Mouse (Mus musculus) lung, adult 18-20 months (tissue): ENCODE data around the gene Tmem120b.

Experiments used
- DNase-seq, 2 experiments: peaks; one replicate each; pipeline ENCODE4 v3.0.0; 2022; ENCODE audit warnings: mixed read lengths in 2 of 2

Tmem120b gene

GRCm38 (mm10) chr5:123130030-123130813 lies 62.0 kb downstream of the Tmem120b start:
- DNase-seq, result no peak

GRCm38 (mm10) chr5:123130814-123131148 lies 62.6 kb downstream of the Tmem120b start:
- no peak for DNase-seq

GRCm38 (mm10) chr5:123132308-123133071 lies 64.3 kb downstream of the Tmem120b start, which contains the start of gene Rhof:
Gene Rhof, minus strand, starts transcription at chr5:123132692.
- peak; percentile 85 for DNase-seq

- peak; percentile 88 to 92 for DNase-seq
Observed at GRCm38 (mm10) chr5:123133083-123133783, 65.0 kb downstream of the Tmem120b start.

GRCm38 (mm10) chr5:123133784-123134143 lies 65.5 kb downstream of the Tmem120b start:
- DNase-seq, result peak in 1 of 2 experiments; percentile 46

- peak; percentile 90 to 92 for DNase-seq
Observed at GRCm38 (mm10) chr5:123134186-123134874, 66.1 kb downstream of the Tmem120b start.

- no peak for DNase-seq
Observed at GRCm38 (mm10) chr5:123134875-123135382, 66.7 kb downstream of the Tmem120b start.

GRCm38 (mm10) chr5:123135471-123136360 lies 67.5 kb downstream of the Tmem120b start:
- peak; percentile 97 to 98 for DNase-seq

GRCm38 (mm10) chr5:123136361-123137043 lies 68.3 kb downstream of the Tmem120b start:
- peak; percentile 96 to 98 for DNase-seq

- DNase-seq, result peak; percentile 93 to 96
Observed at GRCm38 (mm10) chr5:123137044-123137909, 69.1 kb downstream of the Tmem120b start.

- DNase-seq, result no peak
Observed at GRCm38 (mm10) chr5:123137910-123138229, 69.7 kb downstream of the Tmem120b start.

- peak; percentile 79 to 85 for DNase-seq
Observed at GRCm38 (mm10) chr5:123138230-123138911, 70.2 kb downstream of the Tmem120b start.

GRCm38 (mm10) chr5:123138953-123139721 lies 70.9 kb downstream of the Tmem120b start:
- peak; percentile 88 to 90 for DNase-seq

GRCm38 (mm10) chr5:123139722-123140627 lies 71.8 kb downstream of the Tmem120b start:
- no peak for DNase-seq

- peak; percentile 92 to 93 for DNase-seq
Observed at GRCm38 (mm10) chr5:123140694-123141554, 72.7 kb downstream of the Tmem120b start.

GRCm38 (mm10) chr5:123141555-123142160 lies 73.4 kb downstream of the Tmem120b start:
- DNase-seq, result peak; percentile 67 to 72
